Mouse (Mus musculus) G1E (cell line): ENCODE measurements around the gene 2510009E07Rik. TPM values are rescaled to one million over a fixed set of nuclear protein-coding genes. Genes with fewer than 3 reads are reported as not detected.

Source experiments
- ATAC-seq: 2 replicates; pipeline ENCODE4 v1.8.0; 2016; ENCODE audit warnings: mild to moderate bottlenecking; ENCODE audit not compliant: insufficient number of reproducible peaks, poor library complexity, low FRiP score, severe bottlenecking; ENCODE audit errors: extremely low read depth
- DNase-seq: peaks from one replicate; pipeline ENCODE4 v3.0.0; 2012; ENCODE audit warnings: low spot score
- H3K27me3 ChIP-seq: 2 replicates; pipeline ENCODE4 v1.6.1; 2012; ENCODE audit warnings: mild to moderate bottlenecking, low read length, inconsistent platforms; ENCODE audit not compliant: insufficient read depth
- H3K36me3 ChIP-seq: replicated peaks from 2 replicates; pipeline ENCODE3; 2012; ENCODE audit warnings: mild to moderate bottlenecking, inconsistent platforms
- H3K4me1 ChIP-seq: 2 replicates; pipeline ENCODE4 v1.6.1; 2012; ENCODE audit warnings: low read depth, low read length, inconsistent platforms, mixed read lengths; ENCODE audit not compliant: insufficient read depth
- H3K4me3 ChIP-seq: 2 replicates; pipeline ENCODE4 v1.5.1; 2012; ENCODE audit warnings: low read depth, mild to moderate bottlenecking, inconsistent platforms, low read length, moderate library complexity, mixed read lengths
- H3K9me3 ChIP-seq: replicated peaks from 2 replicates; pipeline ENCODE4 v1.6.1; 2012; ENCODE audit warnings: inconsistent platforms
- CTCF ChIP-seq: IDR thresholded peaks from 2 replicates; pipeline ENCODE4 v1.5.1; 2012; ENCODE audit warnings: low read depth, low read length, inconsistent platforms, mixed read lengths
- GATA1 ChIP-seq: IDR thresholded peaks from 2 replicates; pipeline ENCODE4 v1.6.1; 2012; ENCODE audit warnings: borderline replicate concordance, low read length, inconsistent platforms, mixed read lengths
- GATA2 ChIP-seq: IDR thresholded peaks from 2 replicates; pipeline ENCODE4 v1.6.1; 2012; ENCODE audit warnings: low read depth, low read length, inconsistent platforms, borderline replicate concordance
- POLR2AphosphoS5 ChIP-seq: IDR thresholded peaks from 2 replicates; pipeline ENCODE4 v1.6.1; 2012; ENCODE audit warnings: low read depth, low read length, inconsistent platforms; ENCODE audit not compliant: insufficient replicate concordance
- TAL1 ChIP-seq: conservative IDR thresholded peaks from 2 replicates; pipeline ENCODE4 v1.6.1; 2012; ENCODE audit warnings: low read depth, low read length, inconsistent platforms, mixed read lengths
- polyA plus RNA-seq: library from polyadenylated mRNA; stranded (reverse); fragments of >175 nt; gene quantifications from 2 replicates; pipeline ENCODE4 v1.2.3, GENCODE M21; 2012
- total RNA-seq, 2 experiments: library from RNA; stranded (forward) in 1 of 2; stranded (reverse) in 1 of 2; fragments of 200-1000 nt in 1 of 2; fragments of >200 nt in 1 of 2; fragmentation: Nextera tagmentation in 1 of 2; gene quantifications; 2 replicates each; pipeline ENCODE4 v1.2.3; 2014 to 2017

Gene 2510009E07Rik
- total and polyA plus RNA-seq, 3 experiments: 0.27 TPM; not detected in 2

GRCm38 (mm10) chr16:21643621-21644041, 50.8 kb downstream of the 2510009E07Rik start:
- Histone ChIP-seq H3K9me3 (no peaks in the 10 kb centered on the region), H3K4me1 (peaks cover 16% of the 10 kb centered on the region; the same call in 1 of the 2 replicates), H3K4me3 (no peak overlapping the region), H3K27me3 (no peaks in the 10 kb centered on the region), H3K36me3 (peaks cover 51% of the 10 kb centered on the region)
- no peak for DNase-seq
- TF ChIP-seq GATA2: no peak
- ATAC-seq: no peak

GRCm38 (mm10) chr16:21642906-21643305, 51.6 kb downstream of the 2510009E07Rik start:
- peaks cover 14% of the 10 kb centered on the region; the same call in 1 of the 2 replicates for H3K4me1 ChIP-seq

DNA sequence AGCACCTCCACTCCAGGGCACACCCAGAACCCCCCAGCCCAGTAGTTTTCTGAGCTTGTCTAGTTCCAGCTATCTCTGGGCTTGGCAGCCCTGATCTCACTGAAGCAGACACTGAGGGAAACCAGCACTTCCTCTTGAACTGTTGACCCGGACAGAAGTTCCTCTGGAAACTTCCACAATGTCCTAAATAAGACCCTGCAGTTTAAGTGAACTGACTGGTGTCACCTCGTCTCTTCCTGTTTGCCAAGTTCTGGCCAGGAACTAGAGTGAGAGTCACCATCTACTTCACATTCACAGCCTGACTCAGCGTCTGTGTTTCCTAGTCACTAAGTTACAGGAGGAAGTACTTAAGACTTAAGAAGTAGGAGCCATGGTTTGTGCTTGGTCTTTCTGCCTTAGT, 52.5 kb downstream of the 2510009E07Rik start:
- Histone ChIP-seq H3K9me3 (no peaks in the 10 kb centered on the region), H3K36me3 (peaks cover 51% of the 10 kb centered on the region), H3K4me3 (no peak overlapping the region), H3K4me1 (peaks cover 13% of the 10 kb centered on the region; the same call in 1 of the 2 replicates), H3K27me3 (no peaks in the 10 kb centered on the region)
- ATAC-seq (peak; percentile 34), DNase-seq (no peak)
- TF ChIP-seq TAL1 (no peak), GATA1 (no peak), CTCF (no peak), POLR2AphosphoS5 (no peak), GATA2 (no peak)

More at GRCm38 (mm10) chr16:21642906-21643305, 51.6 kb downstream of the 2510009E07Rik start:
- Histone ChIP-seq H3K36me3 (peaks cover 51% of the 10 kb centered on the region), H3K4me3 (no peak overlapping the region), H3K9me3 (no peaks in the 10 kb centered on the region), H3K27me3 (no peaks in the 10 kb centered on the region)
- no peak for ATAC-seq
- DNase-seq: no peak
- TF ChIP-seq TAL1 (no peak), GATA2 (no peak), POLR2AphosphoS5 (no peak), GATA1 (no peak), CTCF (no peak)

GRCm38 (mm10) chr16:21640766-21641499, 53.5 kb downstream of the 2510009E07Rik start:
- H3K4me1 ChIP-seq: peaks cover 13% of the 10 kb centered on the region; the same call in 1 of the 2 replicates
- no peak for DNase-seq
- no peaks in the 10 kb centered on the region for H3K9me3 ChIP-seq
- no peak overlapping the region for H3K4me3 ChIP-seq
- peaks cover 51% of the 10 kb centered on the region for H3K36me3 ChIP-seq
- TF ChIP-seq POLR2AphosphoS5: no peak
- no peak for TF ChIP-seq GATA2
- TF ChIP-seq TAL1: no peak
- TF ChIP-seq GATA1: no peak
- no peak for TF ChIP-seq CTCF
- no peaks in the 10 kb centered on the region for H3K27me3 ChIP-seq
- ATAC-seq: no peak

GRCm38 (mm10) chr16:21637201-21637819, 57.2 kb downstream of the 2510009E07Rik start:
- Histone ChIP-seq H3K4me3 (no peak overlapping the region), H3K9me3 (no peaks in the 10 kb centered on the region), H3K36me3 (peaks cover 21% of the 10 kb centered on the region), H3K27me3 (no peaks in the 10 kb centered on the region), H3K4me1 (peaks cover 10% of the 10 kb centered on the region; the same call in 1 of the 2 replicates)
- ATAC-seq: no peak
- TF ChIP-seq GATA2 (no peak), POLR2AphosphoS5 (no peak), CTCF (no peak), GATA1 (no peak), TAL1 (no peak)
- no peak for DNase-seq

DNA sequence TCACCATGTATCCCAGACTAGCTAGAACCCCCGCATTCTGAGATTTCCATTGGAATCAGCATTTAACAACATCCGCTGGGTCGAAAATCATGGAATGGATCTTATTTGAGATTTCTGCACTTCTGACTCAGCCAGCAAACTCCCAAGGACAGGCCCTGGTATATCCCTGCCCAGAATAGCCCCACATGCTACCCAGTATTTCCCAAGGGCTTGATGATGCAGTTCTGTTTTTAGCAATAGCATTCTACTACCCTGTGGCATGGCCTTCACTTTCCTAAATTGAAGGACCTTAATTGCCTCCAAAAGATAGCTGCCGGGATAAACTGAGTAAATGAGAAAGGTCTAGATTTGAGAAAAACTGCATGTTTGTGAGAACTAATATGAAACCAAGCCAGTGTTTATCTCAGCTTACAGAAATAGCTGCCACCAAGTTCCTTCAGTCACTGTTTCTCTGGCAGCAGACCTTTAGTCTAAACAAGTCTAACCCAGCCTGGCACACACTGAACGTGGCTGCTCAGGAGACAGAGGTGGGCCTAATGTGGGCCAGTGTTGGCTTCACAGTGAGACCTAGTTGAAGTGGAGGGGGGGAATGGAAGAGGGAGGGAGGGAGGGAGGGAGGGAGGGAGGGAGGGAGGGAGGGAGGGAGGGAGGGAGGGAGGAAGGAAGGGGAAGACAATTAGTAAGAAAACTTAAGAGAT, 58.2 kb downstream of the 2510009E07Rik start:
- H3K4me3 ChIP-seq: no peak overlapping the region
- no peak for DNase-seq
- no peak for TF ChIP-seq TAL1
- no peak for TF ChIP-seq GATA2
- no peak for TF ChIP-seq CTCF
- no peak for TF ChIP-seq GATA1
- no peak for TF ChIP-seq POLR2AphosphoS5
- peaks cover 11% of the 10 kb centered on the region for H3K36me3 ChIP-seq
- no peaks in the 10 kb centered on the region for H3K9me3 ChIP-seq
- H3K4me1 ChIP-seq: peaks cover 5% of the 10 kb centered on the region; the same call in 1 of the 2 replicates
- ATAC-seq: no peak
- no peaks in the 10 kb centered on the region for H3K27me3 ChIP-seq
